ENCODE assay signal across 25 mouse cellular contexts in the genomic region with DNA sequence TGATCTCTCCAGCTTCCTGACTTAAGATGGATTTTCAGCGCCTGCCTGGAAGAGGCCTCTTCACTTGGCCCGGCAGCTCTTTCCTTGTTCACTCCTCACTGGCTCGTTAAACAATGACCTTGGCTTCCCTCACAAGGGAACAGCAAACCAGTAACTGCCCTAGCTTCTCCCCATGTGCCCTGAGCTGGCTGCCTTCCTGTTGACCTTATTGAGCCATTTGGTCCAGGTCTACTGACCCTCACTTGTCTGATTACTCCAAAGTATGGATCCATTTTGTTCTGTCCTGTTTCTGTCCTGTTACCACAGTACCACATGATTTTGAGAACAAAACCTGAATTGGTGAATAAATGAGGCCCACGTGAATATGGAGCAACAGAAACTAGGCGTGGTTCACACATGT. TPM values are rescaled to one million over a fixed set of nuclear protein-coding genes. Genes with fewer than 3 reads are reported as not detected.
"Had no signal": no experiment of that assay in that cellular context is flagged by ENCODE, and none has a peak within 500 bp of the region (broad histone marks: within the 10 kb centered on the region; RNA-seq: fewer than 3 reads in every experiment).

No protein-coding gene starts in this region.

- H3K9me3 ChIP-seq: kidney, embryonic 15.5 days; limb, embryonic 12.5 days; limb, embryonic 15.5 days; neural tube, embryonic 12.5 days; neural tube, embryonic 15.5 days had no signal

- H3K4me3 ChIP-seq: kidney, embryonic 15.5 days; left cerebral cortex, adult 2 months; limb, embryonic 12.5 days; limb, embryonic 15.5 days; neural tube, embryonic 12.5 days; neural tube, embryonic 15.5 days had no signal

- H3K27ac ChIP-seq: kidney, embryonic 15.5 days; left cerebral cortex, adult 2 months; limb, embryonic 12.5 days; limb, embryonic 15.5 days; neural tube, embryonic 12.5 days; neural tube, embryonic 15.5 days; stomach, postnatal 0 days had no signal

- ATAC-seq: intestine, postnatal 0 days had no signal

- H3K4me2 ChIP-seq: kidney, embryonic 15.5 days; limb, embryonic 12.5 days; limb, embryonic 15.5 days; midbrain, embryonic 11.5 days; neural tube, embryonic 12.5 days; neural tube, embryonic 15.5 days had no signal

- DNase-seq: kidney, adult 8-10 months; kidney, postnatal 14 days; kidney, postnatal 4 days; layer of hippocampus, adult 9-11 months; lung, adult 2 months; lung, postnatal 14 days; lung, postnatal 4 days; midbrain, embryonic 14.5 days; right cerebral cortex, adult 18-20 months; right cerebral cortex, postnatal 14 days; right cerebral cortex, postnatal 4 days; thymus, adult 2 months; thymus, postnatal 14 days; thymus, postnatal 4 days had no signal

- H3K36me3 ChIP-seq: kidney, embryonic 15.5 days; limb, embryonic 12.5 days; limb, embryonic 15.5 days; neural tube, embryonic 12.5 days; neural tube, embryonic 15.5 days had no signal

- H3K9ac ChIP-seq: kidney, embryonic 15.5 days; limb, embryonic 12.5 days; limb, embryonic 15.5 days; neural tube, embryonic 12.5 days; neural tube, embryonic 15.5 days had no signal

- H3K4me1 ChIP-seq: kidney, embryonic 15.5 days; limb, embryonic 12.5 days; limb, embryonic 15.5 days; neural tube, embryonic 12.5 days; neural tube, embryonic 15.5 days had no signal

- H3K27me3 ChIP-seq: kidney, embryonic 15.5 days; limb, embryonic 12.5 days; limb, embryonic 15.5 days; neural tube, embryonic 12.5 days; neural tube, embryonic 15.5 days had no signal

RNA-seq across cellular contexts. Expression of a gene that starts 32.2 kb away (rescaled TPM):
- total RNA-seq: megakaryocyte progenitor cell, adult 5-6 weeks; megakaryocyte-erythroid progenitor cell, adult 5-6 weeks had no signal
